Mouse (Mus musculus) brain, embryonic 14.5 days (tissue): Measurements from ENCODE around the gene Galnt4.

Experiments used
- CTCF ChIP-seq: fragments of 200-500 bp; IDR thresholded peaks from 2 replicates; pipeline ENCODE4 v1.5.1; 2012; ENCODE audit warnings: inconsistent platforms, mild to moderate bottlenecking, moderate library complexity, borderline replicate concordance; ENCODE audit not compliant: insufficient read depth, insufficient read length; ENCODE audit errors: extremely low read depth
- POLR2A ChIP-seq: fragments of 200-500 bp; IDR thresholded peaks from 2 replicates; pipeline ENCODE4 v1.6.1; 2012; ENCODE audit warnings: mild to moderate bottlenecking, inconsistent platforms, borderline replicate concordance; ENCODE audit not compliant: poor library complexity, insufficient read depth, insufficient read length, severe bottlenecking; ENCODE audit errors: extremely low read depth

- TF ChIP-seq CTCF (no peak), POLR2A (no peak)
Observed at GRCm38 (mm10) chr10:99131298-99131697, 23.3 kb downstream of the Galnt4 start.
